Mouse (Mus musculus): ENCODE results near the gene Phlpp2. TPM values are rescaled to one million over a fixed set of nuclear protein-coding genes. Genes with fewer than 3 reads are reported as not detected.

Gene Phlpp2
- 4.1 and 4.7 TPM in 2 replicates for polyA plus RNA-seq (2012; rRNA removed)

DNA sequence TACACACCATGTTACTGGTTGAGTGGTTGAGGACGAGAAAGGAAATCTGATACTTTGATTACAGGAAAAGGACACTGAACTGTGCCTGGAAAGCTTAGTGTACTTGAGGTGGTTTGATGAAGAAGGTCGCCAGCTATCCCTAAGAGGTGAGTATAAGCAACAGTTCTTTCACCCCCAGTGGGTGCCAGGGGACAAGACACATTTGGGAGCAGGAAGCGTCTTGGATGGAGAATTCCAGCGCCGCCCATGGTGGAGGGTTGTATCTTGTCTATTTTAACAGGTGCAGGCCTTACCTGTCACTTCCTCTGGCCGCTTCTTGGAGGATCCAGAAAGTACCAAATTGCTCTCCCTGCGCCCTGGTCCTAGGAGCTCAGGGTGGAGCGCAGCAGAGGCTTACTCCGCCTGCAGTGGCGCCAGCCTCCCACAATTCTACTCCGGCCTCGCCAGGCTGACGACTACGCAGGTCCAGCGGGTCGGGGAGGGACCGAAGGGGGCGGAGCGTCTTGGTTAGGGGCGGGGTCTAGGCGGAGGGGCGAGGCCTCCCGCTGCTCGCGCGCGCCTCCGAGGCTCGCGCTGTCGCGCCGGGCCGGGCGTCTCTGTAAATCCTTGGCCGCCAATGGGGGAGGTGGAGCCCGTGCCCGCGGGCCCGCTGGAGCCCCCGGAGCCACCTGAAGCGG, at the start of gene Phlpp2:
Phlpp2 (plus strand) TSS at position 540 of the 677 bp plus-strand sequence.
- WGBS = 1% methylated on average over 42 of the region's 42 CpGs
- peak within 1 kb of the TSS; percentile 97 for H3K4me3 ChIP-seq (ENCODE audit: extremely low read depth, insufficient read depth, insufficient read length)
- H3K27me3 ChIP-seq (ENCODE audit: control insufficient read depth, insufficient read depth, low read length) = no peaks in the 10 kb centered on the region
- TF ChIP-seq CTCF (IDR thresholded peaks at IDR 0.05; ENCODE audit: extremely low read depth, insufficient read depth, insufficient read length, insufficient replicate concordance) (peak; percentile 12; the same call in 1 of the 2 replicates), POLR2A (IDR thresholded peaks at IDR 0.05; ENCODE audit: low read depth, low read length) (peak; percentile 87)
- H3K27ac ChIP-seq (ENCODE audit: insufficient read depth, low read length) = peak within 1 kb of the TSS; percentile 85
- H3K36me3 ChIP-seq (ENCODE audit: control insufficient read depth, insufficient read depth, low read length) = no peaks in the 10 kb centered on the region
- DNase-seq (ENCODE audit: low read depth in 1 of 2, low spot score in 2 of 2) = peak; percentile 79 to 95
- peaks cover 12% of the 10 kb centered on the region for H3K4me1 ChIP-seq (ENCODE audit: control insufficient read depth, insufficient read depth, insufficient read length)

DNA sequence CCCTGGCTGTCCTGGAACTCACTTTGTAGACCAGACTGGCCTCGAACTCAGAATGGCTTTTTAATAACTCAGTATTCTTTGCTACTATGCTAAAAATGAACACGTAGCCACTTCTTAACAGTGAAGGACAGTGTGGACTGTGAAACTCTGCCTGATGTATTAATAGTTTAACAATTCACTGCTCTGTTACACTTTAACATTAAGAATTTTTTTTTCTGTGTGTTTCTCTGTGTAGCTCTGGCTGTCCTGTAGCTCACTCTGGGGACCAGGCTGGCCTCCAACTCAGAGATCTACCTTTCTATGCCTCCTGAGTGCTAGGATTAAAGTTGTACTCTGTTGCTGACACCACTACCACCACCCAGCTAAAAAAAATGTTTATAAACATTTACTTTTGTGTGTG, 44.8 kb upstream of the Phlpp2 start:
- WGBS = 99% methylated on average over 2 of the region's 2 CpGs
- Histone ChIP-seq H3K4me3 (ENCODE audit: extremely low read depth, insufficient read depth, insufficient read length) (no peak overlapping the region), H3K36me3 (ENCODE audit: control insufficient read depth, insufficient read depth, low read length) (peaks cover 8% of the 10 kb centered on the region), H3K27me3 (ENCODE audit: control insufficient read depth, insufficient read depth, low read length) (no peaks in the 10 kb centered on the region), H3K4me1 (ENCODE audit: control insufficient read depth, insufficient read depth, insufficient read length) (no peaks in the 10 kb centered on the region), H3K27ac (ENCODE audit: insufficient read depth, low read length) (no peak overlapping the region)
- no peak for DNase-seq (ENCODE audit: low read depth in 1 of 2, low spot score in 2 of 2)
- TF ChIP-seq CTCF (IDR thresholded peaks at IDR 0.05; ENCODE audit: extremely low read depth, insufficient read depth, insufficient read length, insufficient replicate concordance) = no peak
- no peak for TF ChIP-seq POLR2A (IDR thresholded peaks at IDR 0.05; ENCODE audit: low read depth, low read length)

DNA sequence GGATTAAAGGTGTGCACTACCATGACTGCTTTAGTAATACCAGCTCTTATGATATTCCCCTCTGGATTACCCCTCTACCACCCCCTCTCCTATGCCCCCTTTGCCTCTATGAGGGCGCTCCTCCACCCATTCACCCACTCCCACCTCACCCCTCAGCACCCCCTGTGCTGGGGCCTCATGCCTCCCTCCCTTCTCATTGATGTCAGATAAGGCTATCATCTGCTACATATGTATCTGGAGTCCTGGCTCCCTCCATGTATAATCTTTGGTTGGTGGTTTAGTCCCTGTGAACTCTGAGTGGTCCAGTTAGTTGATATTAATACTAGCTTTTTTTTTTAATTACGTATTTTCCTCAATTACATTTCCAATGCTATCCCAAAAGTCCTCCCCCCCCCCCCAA, 28.5 kb upstream of the Phlpp2 start:
- Histone ChIP-seq H3K27me3 (ENCODE audit: control insufficient read depth, insufficient read depth, low read length) (no peaks in the 10 kb centered on the region), H3K27ac (ENCODE audit: insufficient read depth, low read length) (no peak overlapping the region), H3K4me3 (ENCODE audit: extremely low read depth, insufficient read depth, insufficient read length) (no peak overlapping the region), H3K4me1 (ENCODE audit: control insufficient read depth, insufficient read depth, insufficient read length) (no peaks in the 10 kb centered on the region), H3K36me3 (ENCODE audit: control insufficient read depth, insufficient read depth, low read length) (peaks cover 23% of the 10 kb centered on the region)
- DNase-seq (ENCODE audit: low read depth in 1 of 2, low spot score in 2 of 2) = no peak
- TF ChIP-seq CTCF (IDR thresholded peaks at IDR 0.05; ENCODE audit: extremely low read depth, insufficient read depth, insufficient read length, insufficient replicate concordance) = no peak
- 89% methylated on average over 2 of the region's 2 CpGs for WGBS

DNA sequence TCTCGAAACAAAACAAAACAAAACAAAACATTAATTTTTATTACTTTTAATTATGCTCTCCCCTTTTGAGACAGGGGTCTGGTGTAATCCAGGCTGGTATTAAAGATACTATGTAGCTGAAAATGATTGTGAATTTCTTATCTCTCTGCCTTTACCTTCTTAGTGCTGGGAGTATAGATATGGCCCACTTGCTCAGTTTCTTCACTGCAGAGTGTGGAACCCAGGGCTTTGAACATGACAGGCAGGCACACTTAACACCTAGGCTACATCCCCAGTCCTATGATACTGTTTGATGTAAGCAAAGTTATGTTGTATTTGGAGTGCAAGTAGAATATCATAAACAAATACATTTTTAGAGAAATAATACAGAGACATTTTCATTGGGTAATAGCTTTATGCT, 25.9 kb upstream of the Phlpp2 start:
- TF ChIP-seq CTCF (IDR thresholded peaks at IDR 0.05; ENCODE audit: extremely low read depth, insufficient read depth, insufficient read length, insufficient replicate concordance) = no peak
- no peak for TF ChIP-seq POLR2A (IDR thresholded peaks at IDR 0.05; ENCODE audit: low read depth, low read length)
- Histone ChIP-seq H3K36me3 (ENCODE audit: control insufficient read depth, insufficient read depth, low read length) (peaks cover 25% of the 10 kb centered on the region), H3K27me3 (ENCODE audit: control insufficient read depth, insufficient read depth, low read length) (no peaks in the 10 kb centered on the region), H3K27ac (ENCODE audit: insufficient read depth, low read length) (no peak overlapping the region), H3K4me3 (ENCODE audit: extremely low read depth, insufficient read depth, insufficient read length) (no peak overlapping the region), H3K4me1 (ENCODE audit: control insufficient read depth, insufficient read depth, insufficient read length) (no peaks in the 10 kb centered on the region)
- DNase-seq (ENCODE audit: low read depth in 1 of 2, low spot score in 2 of 2) = no peak
- WGBS = 94% methylated on average over 1 of the region's 1 CpGs

DNA sequence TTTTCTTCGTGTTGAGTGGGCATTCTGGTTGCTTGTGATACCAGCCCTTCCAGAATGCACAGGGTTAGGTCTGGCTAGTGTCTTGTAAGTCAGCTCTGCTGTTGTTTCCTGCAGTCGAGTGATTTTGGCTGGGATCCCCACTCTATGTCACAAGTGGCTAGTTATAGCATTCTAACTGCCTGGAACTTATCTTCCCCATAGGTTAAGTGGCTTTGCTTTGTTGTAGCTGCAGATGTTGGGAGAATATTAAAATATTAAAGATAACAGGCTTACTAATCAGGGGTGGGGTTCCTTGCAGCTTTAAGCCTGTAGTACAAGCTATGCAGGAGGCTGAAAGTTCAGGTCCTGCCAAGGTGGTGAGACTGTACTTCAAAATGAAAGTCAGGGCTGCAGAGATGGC, 20.5 kb upstream of the Phlpp2 start:
- 63% methylated on average over 2 of the region's 2 CpGs for WGBS
- TF ChIP-seq POLR2A (IDR thresholded peaks at IDR 0.05; ENCODE audit: low read depth, low read length) (no peak), CTCF (IDR thresholded peaks at IDR 0.05; ENCODE audit: extremely low read depth, insufficient read depth, insufficient read length, insufficient replicate concordance) (no peak)
- Histone ChIP-seq H3K27me3 (ENCODE audit: control insufficient read depth, insufficient read depth, low read length) (no peaks in the 10 kb centered on the region), H3K4me3 (ENCODE audit: extremely low read depth, insufficient read depth, insufficient read length) (no peak overlapping the region), H3K27ac (ENCODE audit: insufficient read depth, low read length) (no peak overlapping the region), H3K36me3 (ENCODE audit: control insufficient read depth, insufficient read depth, low read length) (peaks cover 33% of the 10 kb centered on the region), H3K4me1 (ENCODE audit: control insufficient read depth, insufficient read depth, insufficient read length) (no peaks in the 10 kb centered on the region)
- no peak for DNase-seq (ENCODE audit: low read depth in 1 of 2, low spot score in 2 of 2)

DNA sequence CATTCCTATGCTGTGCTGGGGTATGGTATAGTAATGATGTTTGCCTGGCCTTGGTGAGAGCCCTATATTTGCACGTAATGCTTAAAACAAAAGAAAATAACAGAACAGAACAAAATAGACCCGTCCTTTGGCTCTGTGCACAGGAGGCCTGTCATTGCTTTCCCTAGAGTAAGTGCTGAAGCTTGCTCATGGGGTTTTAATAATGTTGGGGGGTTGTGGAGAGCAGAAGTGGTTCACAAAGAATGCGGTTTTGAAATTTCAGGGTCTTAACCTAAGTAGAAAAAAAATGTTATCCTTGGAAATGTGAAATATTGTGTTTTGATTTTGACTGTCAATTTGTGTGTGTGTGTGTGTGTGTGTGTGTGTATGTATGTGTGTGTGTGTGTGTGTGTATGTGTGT, 19.4 kb upstream of the Phlpp2 start:
- Histone ChIP-seq H3K4me3 (ENCODE audit: extremely low read depth, insufficient read depth, insufficient read length) (no peak overlapping the region), H3K27me3 (ENCODE audit: control insufficient read depth, insufficient read depth, low read length) (no peaks in the 10 kb centered on the region), H3K4me1 (ENCODE audit: control insufficient read depth, insufficient read depth, insufficient read length) (no peaks in the 10 kb centered on the region), H3K36me3 (ENCODE audit: control insufficient read depth, insufficient read depth, low read length) (peaks cover 25% of the 10 kb centered on the region), H3K27ac (ENCODE audit: insufficient read depth, low read length) (no peak overlapping the region)
- 95% methylated on average over 3 of the region's 3 CpGs for WGBS
- no peak for DNase-seq (ENCODE audit: low read depth in 1 of 2, low spot score in 2 of 2)
- no peak for TF ChIP-seq POLR2A (IDR thresholded peaks at IDR 0.05; ENCODE audit: low read depth, low read length)
- no peak for TF ChIP-seq CTCF (IDR thresholded peaks at IDR 0.05; ENCODE audit: extremely low read depth, insufficient read depth, insufficient read length, insufficient replicate concordance)

DNA sequence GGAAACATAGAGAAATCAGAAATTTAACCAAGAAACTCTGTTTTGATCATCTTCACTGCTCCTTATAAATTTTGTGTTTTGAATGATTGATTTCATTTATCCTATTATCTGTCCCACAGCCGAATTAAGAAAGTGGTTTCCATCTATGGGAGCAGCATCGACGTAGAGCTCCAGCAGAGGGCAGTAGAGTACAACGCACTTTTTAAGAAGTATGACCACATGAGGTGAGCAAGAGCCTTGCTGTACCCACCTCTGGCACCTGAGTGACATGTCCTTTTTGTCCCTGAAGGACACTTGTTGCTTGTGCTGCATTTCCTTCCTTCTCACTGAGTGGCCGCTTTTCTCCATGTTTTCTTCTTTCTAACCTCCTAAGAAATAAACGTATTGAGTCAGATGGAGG, 14.9 kb upstream of the Phlpp2 start:
- Histone ChIP-seq H3K27me3 (ENCODE audit: control insufficient read depth, insufficient read depth, low read length) (no peaks in the 10 kb centered on the region), H3K4me1 (ENCODE audit: control insufficient read depth, insufficient read depth, insufficient read length) (no peaks in the 10 kb centered on the region), H3K36me3 (ENCODE audit: control insufficient read depth, insufficient read depth, low read length) (peaks cover 30% of the 10 kb centered on the region), H3K27ac (ENCODE audit: insufficient read depth, low read length) (no peak overlapping the region), H3K4me3 (ENCODE audit: extremely low read depth, insufficient read depth, insufficient read length) (no peak overlapping the region)
- TF ChIP-seq CTCF (IDR thresholded peaks at IDR 0.05; ENCODE audit: extremely low read depth, insufficient read depth, insufficient read length, insufficient replicate concordance) (peak; percentile 81; the same call in 1 of the 2 replicates), POLR2A (IDR thresholded peaks at IDR 0.05; ENCODE audit: low read depth, low read length) (no peak)
- DNase-seq (ENCODE audit: low read depth in 1 of 2, low spot score in 2 of 2) = peak; percentile 58 to 65
- 38% methylated on average over 6 of the region's 6 CpGs for WGBS
